Mouse (Mus musculus): ENCODE measurements at regions not wholly inside any gene's neighbourhood (a gene's known extent, or its start where the extent isn't known, plus 50 kb on each side); places are given as distances from the start of the nearest gene placed in this dataset.
A peak's percentile ranks its signal among the peaks of the same experiment; 100 is the strongest.

DNA sequence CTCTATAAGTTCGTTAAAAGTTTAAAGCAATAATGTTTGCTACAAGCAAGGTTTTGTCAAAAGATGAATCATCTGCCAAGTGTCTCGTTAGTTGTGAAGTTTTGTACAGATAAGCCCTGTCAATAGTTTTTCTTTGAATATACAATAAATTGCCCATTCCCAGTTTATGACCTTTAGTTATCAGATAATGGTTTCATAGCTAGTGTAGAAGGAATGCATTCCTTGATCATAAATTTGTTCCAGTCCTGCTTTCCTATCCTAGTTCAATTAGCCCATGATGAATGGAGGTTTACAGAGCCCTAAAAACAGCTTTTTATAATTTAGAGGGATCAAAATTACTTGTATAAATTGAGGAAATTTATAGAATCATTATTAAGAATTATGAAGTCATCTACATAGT is 62.5 kb upstream of the Lrch2 start:
- DNase-seq, result no peak

DNA sequence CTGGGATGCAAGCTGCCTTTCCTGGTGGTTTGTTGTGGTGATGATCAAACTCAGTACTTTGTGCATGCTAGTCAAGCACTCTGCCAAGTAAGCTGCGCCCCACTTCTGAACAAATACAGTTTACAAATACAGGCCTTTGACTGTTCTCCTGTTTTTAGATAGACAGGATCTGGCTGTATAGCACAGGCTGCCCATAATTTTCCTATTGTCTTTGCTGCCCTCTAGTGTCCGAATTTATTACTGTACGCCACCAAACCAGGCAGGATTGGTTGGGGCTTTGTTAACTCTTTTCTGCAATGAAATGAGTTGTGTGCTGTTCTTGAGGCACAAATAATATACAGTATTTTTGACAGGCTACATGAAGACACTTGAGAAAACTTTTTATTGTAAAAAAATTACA is 54.8 kb upstream of the Lrch2 start:
- peak; percentile 67 to 75 for DNase-seq
